Mouse (Mus musculus) frontal cortex, postnatal 36 days (tissue): ENCODE measurements at regions not wholly inside any gene's neighbourhood (a gene's known extent, or its start where the extent isn't known, plus 50 kb on each side); places are given as distances from the start of the nearest gene placed in this dataset.
A peak's percentile ranks its signal among the peaks of the same experiment; 100 is the strongest.

Source experiments
- DNase-seq, 2 experiments: peaks; one replicate each; pipeline ENCODE4 v3.0.0; 2022; ENCODE audit warnings: low spot score in 2 of 2

DNA sequence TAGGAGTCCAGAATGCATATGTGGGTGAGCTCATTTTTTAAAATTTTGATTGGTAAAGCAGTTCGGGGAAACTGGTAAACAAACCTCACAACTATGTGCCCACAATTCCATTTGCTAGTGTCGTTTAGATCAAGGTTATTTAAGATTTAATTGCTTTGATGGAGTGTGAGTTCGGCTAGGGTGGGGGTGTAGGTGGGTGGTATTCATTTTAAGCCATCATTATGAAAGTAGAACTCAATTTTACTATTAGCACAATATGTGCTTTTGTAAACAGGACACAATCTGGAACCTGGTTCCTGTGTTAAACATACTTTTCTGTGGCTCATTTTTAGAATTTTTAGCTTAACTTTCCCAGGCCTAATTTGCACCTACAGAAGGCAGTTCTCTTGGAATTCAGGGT is 86.5 kb downstream of the Kcna4 start:
- no peak for DNase-seq

DNA sequence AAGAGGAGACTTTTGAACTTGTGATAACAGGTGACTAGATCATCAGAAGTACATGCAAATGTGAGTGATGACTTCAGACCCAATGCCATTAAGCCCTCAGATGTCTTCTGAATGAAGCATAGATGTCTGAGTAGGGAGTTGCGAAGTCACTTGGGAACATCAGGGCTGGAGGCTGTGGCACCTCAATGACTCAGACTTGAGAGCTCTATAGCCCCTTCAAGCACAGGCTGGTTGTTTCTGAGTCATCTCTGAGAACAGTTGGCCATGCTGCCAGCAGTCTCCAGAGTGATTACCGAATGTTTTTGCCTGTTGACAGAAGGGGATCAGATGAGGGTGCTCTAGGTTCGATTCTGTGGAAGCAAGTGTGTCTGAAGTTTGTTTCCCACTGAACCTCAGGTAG is 102.4 kb downstream of the Kcna4 start:
- DNase-seq = peak; percentile 22 to 26

DNA sequence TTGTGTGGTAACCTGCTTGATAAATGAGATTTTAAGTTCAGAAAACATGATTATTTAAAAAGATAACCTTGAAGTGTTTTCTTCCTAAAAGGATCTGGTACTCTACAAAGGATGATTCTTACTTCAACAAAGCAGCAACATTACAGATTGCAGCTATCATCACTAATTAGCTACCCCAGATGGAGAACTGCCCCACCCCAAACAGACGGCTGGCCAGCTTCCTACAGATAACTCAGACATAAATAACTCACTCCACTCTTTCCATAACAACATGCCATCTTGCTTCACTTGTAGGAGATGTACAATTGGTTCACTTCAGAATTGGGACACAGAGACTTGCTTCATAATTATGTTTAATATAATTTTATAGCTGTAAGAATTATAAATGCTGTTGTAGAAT is 110.0 kb downstream of the Kcna4 start:
- no peak for DNase-seq
